Mouse (Mus musculus) liver, postnatal 0 days (tissue): ENCODE results near the gene Zfp87.

Experiments used
- CTCF ChIP-seq: sonication (generic); IDR thresholded peaks from 2 replicates; pipeline ENCODE4 v1.5.1; 2016; ENCODE audit warnings: antibody characterized with exemption, low read depth
- EP300 ChIP-seq: IDR thresholded peaks from 2 replicates; pipeline ENCODE4 v1.6.1; 2016; ENCODE audit warnings: antibody characterized with exemption, low read depth, mild to moderate bottlenecking

DNA sequence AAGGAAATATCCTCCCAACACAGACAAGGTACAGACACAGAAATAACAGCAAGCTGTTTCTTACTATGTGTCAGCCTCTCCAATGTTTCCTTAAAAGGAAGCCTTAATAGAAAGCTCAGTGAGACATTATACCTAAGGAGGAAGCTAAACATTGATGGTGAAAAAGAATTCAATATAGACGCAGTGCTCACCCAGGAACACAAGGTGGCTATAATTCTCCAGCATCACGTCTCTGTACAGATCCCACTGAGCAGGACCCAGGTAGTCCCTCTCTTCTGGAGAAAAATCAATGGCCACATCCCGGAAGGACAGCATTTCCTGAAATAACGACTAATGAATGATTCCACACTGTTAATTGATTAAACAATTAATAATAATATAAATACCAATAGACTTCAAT, 44.4 kb downstream of the Zfp87 start:
- TF ChIP-seq CTCF (peak; percentile 31), EP300 (no peak)
